Mouse (Mus musculus): ENCODE measurements around the gene Npw. TPM values are rescaled to one million over a fixed set of nuclear protein-coding genes. Genes with fewer than 3 reads are reported as not detected.
A peak's percentile ranks its signal among the peaks of the same experiment; 100 is the strongest.
"Not testable (repeated sequence)": the region's sequence is repeated elsewhere in the genome, so short reads cannot be mapped to it uniquely, and the experiment has no call there.

The Npw gene
- polyA plus RNA-seq, 1 experiment = 0.71 TPM

- 41% methylated on average over 5 of the region's 5 CpGs for WGBS
- H3K4me3 ChIP-seq (ENCODE audit: extremely low read depth, insufficient read depth, insufficient read length) = no peak overlapping the region
- DNase-seq (ENCODE audit: low read depth in 1 of 2, low spot score in 2 of 2) = no peak
- peaks cover 12% of the 10 kb centered on the region; the same call in 1 of the 2 replicates for H3K4me1 ChIP-seq (ENCODE audit: control insufficient read depth, insufficient read depth, insufficient read length)
- H3K27ac ChIP-seq (ENCODE audit: insufficient read depth, low read length) = no peak overlapping the region
- H3K36me3 ChIP-seq (ENCODE audit: control insufficient read depth, insufficient read depth, low read length) = peaks cover 3% of the 10 kb centered on the region
- no peaks in the 10 kb centered on the region for H3K27me3 ChIP-seq (ENCODE audit: control insufficient read depth, insufficient read depth, low read length)
- no peak for TF ChIP-seq POLR2A (IDR thresholded peaks at IDR 0.05; ENCODE audit: low read depth, low read length)
- no peak for TF ChIP-seq CTCF (IDR thresholded peaks at IDR 0.05; ENCODE audit: extremely low read depth, insufficient read depth, insufficient read length, insufficient replicate concordance)
Observed at GRCm38 (mm10) chr17:24672141-24672540, 13.9 kb upstream of the Npw start.

- H3K4me3 ChIP-seq (ENCODE audit: extremely low read depth, insufficient read depth, insufficient read length) = no peak overlapping the region
- no peak overlapping the region for H3K27ac ChIP-seq (ENCODE audit: insufficient read depth, low read length)
- TF ChIP-seq POLR2A (IDR thresholded peaks at IDR 0.05; ENCODE audit: low read depth, low read length) (no peak), CTCF (IDR thresholded peaks at IDR 0.05; ENCODE audit: extremely low read depth, insufficient read depth, insufficient read length, insufficient replicate concordance) (no peak)
- H3K27me3 ChIP-seq (ENCODE audit: control insufficient read depth, insufficient read depth, low read length) = no peaks in the 10 kb centered on the region
- no peak for DNase-seq (ENCODE audit: low read depth in 1 of 2, low spot score in 2 of 2)
- 70% methylated on average over 5 of the region's 5 CpGs for WGBS
- H3K4me1 ChIP-seq (ENCODE audit: control insufficient read depth, insufficient read depth, insufficient read length) = peaks cover 12% of the 10 kb centered on the region; the same call in 1 of the 2 replicates
- H3K36me3 ChIP-seq (ENCODE audit: control insufficient read depth, insufficient read depth, low read length) = no peaks in the 10 kb centered on the region
Observed at GRCm38 (mm10) chr17:24671346-24671745, 13.1 kb upstream of the Npw start.

GRCm38 (mm10) chr17:24670246-24670844 is 12.1 kb upstream of the Npw start:
- 11% methylated on average over 8 of the region's 8 CpGs for whole genome bisulfite sequencing
- Histone ChIP-seq H3K4me1 (ENCODE audit: control insufficient read depth, insufficient read depth, insufficient read length) (peaks cover 12% of the 10 kb centered on the region; the same call in 1 of the 2 replicates), H3K36me3 (ENCODE audit: control insufficient read depth, insufficient read depth, low read length) (no peaks in the 10 kb centered on the region), H3K27ac (ENCODE audit: insufficient read depth, low read length) (no peak overlapping the region), H3K27me3 (ENCODE audit: control insufficient read depth, insufficient read depth, low read length) (no peaks in the 10 kb centered on the region), H3K4me3 (ENCODE audit: extremely low read depth, insufficient read depth, insufficient read length) (peak overlapping the region; percentile 76)
- TF ChIP-seq POLR2A (IDR thresholded peaks at IDR 0.05; ENCODE audit: low read depth, low read length) (no peak), CTCF (IDR thresholded peaks at IDR 0.05; ENCODE audit: extremely low read depth, insufficient read depth, insufficient read length, insufficient replicate concordance) (no peak)
- no peak for DNase-seq (ENCODE audit: low read depth in 1 of 2, low spot score in 2 of 2)

GRCm38 (mm10) chr17:24669545-24670245 is 11.4 kb upstream of the Npw start, which contains the start of gene Zfp598:
Gene Zfp598, plus strand, starts transcription at chr17:24669687.
- Histone ChIP-seq H3K27me3 (ENCODE audit: control insufficient read depth, insufficient read depth, low read length) (no peaks in the 10 kb centered on the region), H3K4me3 (ENCODE audit: extremely low read depth, insufficient read depth, insufficient read length) (peak within 1 kb of the TSS; percentile 76), H3K4me1 (ENCODE audit: control insufficient read depth, insufficient read depth, insufficient read length) (peaks cover 12% of the 10 kb centered on the region; the same call in 1 of the 2 replicates), H3K36me3 (ENCODE audit: control insufficient read depth, insufficient read depth, low read length) (no peaks in the 10 kb centered on the region), H3K27ac (ENCODE audit: insufficient read depth, low read length) (peak within 1 kb of the TSS; percentile 58)
- DNase-seq (ENCODE audit: low read depth in 1 of 2, low spot score in 2 of 2) = peak; percentile 86 to 94
- TF ChIP-seq POLR2A (IDR thresholded peaks at IDR 0.05; ENCODE audit: low read depth, low read length) (peak; percentile 41; the same call in 1 of the 2 replicates), CTCF (IDR thresholded peaks at IDR 0.05; ENCODE audit: extremely low read depth, insufficient read depth, insufficient read length, insufficient replicate concordance) (no peak)
- 1% methylated on average over 76 of the region's 80 CpGs for WGBS

- Histone ChIP-seq H3K4me3 (ENCODE audit: extremely low read depth, insufficient read depth, insufficient read length) (peak overlapping the region; percentile 49), H3K27ac (ENCODE audit: insufficient read depth, low read length) (peak overlapping the region; percentile 46; the same call in 1 of the 2 replicates), H3K4me1 (ENCODE audit: control insufficient read depth, insufficient read depth, insufficient read length) (peaks cover 12% of the 10 kb centered on the region; the same call in 1 of the 2 replicates)
- 8% methylated on average over 15 of the region's 15 CpGs for WGBS
- H3K27me3 ChIP-seq (ENCODE audit: control insufficient read depth, insufficient read depth, low read length); DNase-seq (ENCODE audit: low read depth in 1 of 2, low spot score in 2 of 2); H3K36me3 ChIP-seq (ENCODE audit: control insufficient read depth, insufficient read depth, low read length): not testable (repeated sequence)
Observed at GRCm38 (mm10) chr17:24669214-24669544, 10.9 kb upstream of the Npw start.

- Histone ChIP-seq H3K4me1 (ENCODE audit: control insufficient read depth, insufficient read depth, insufficient read length) (peaks cover 12% of the 10 kb centered on the region; the same call in 1 of the 2 replicates), H3K27me3 (ENCODE audit: control insufficient read depth, insufficient read depth, low read length) (no peaks in the 10 kb centered on the region), H3K36me3 (ENCODE audit: control insufficient read depth, insufficient read depth, low read length) (no peaks in the 10 kb centered on the region), H3K4me3 (ENCODE audit: extremely low read depth, insufficient read depth, insufficient read length) (no peak overlapping the region), H3K27ac (ENCODE audit: insufficient read depth, low read length) (no peak overlapping the region)
- WGBS = 17% methylated on average over 6 of the region's 6 CpGs
- TF ChIP-seq POLR2A (IDR thresholded peaks at IDR 0.05; ENCODE audit: low read depth, low read length) = no peak
- peak; percentile 41; the same call in 1 of the 2 replicates for TF ChIP-seq CTCF (IDR thresholded peaks at IDR 0.05; ENCODE audit: extremely low read depth, insufficient read depth, insufficient read length, insufficient replicate concordance)
- peak; percentile 52 to 71 for DNase-seq (ENCODE audit: low read depth in 1 of 2, low spot score in 2 of 2)
Observed at GRCm38 (mm10) chr17:24667416-24667815, 9.2 kb upstream of the Npw start.

- not testable (repeated sequence) for DNase-seq (ENCODE audit: low read depth in 1 of 2, low spot score in 2 of 2); H3K36me3 ChIP-seq (ENCODE audit: control insufficient read depth, insufficient read depth, low read length); H3K27ac ChIP-seq (ENCODE audit: insufficient read depth, low read length); H3K4me3 ChIP-seq (ENCODE audit: extremely low read depth, insufficient read depth, insufficient read length); H3K27me3 ChIP-seq (ENCODE audit: control insufficient read depth, insufficient read depth, low read length)
- peaks cover 10% of the 10 kb centered on the region; the same call in 1 of the 2 replicates for H3K4me1 ChIP-seq (ENCODE audit: control insufficient read depth, insufficient read depth, insufficient read length)
- 78% methylated on average over 7 of the region's 7 CpGs for WGBS
Observed at GRCm38 (mm10) chr17:24667011-24667410, 8.8 kb upstream of the Npw start.

All from spleen, adult 2 months (tissue).